Mouse (Mus musculus) induced T-regulatory cell, adult 2 months (primary cell): ENCODE data around the gene Sel1l.
A peak's percentile ranks its signal among the peaks of the same experiment; 100 is the strongest.

Source experiments
- DNase-seq: peaks from one replicate; pipeline ENCODE4 v3.0.0-alpha.2; 2012; ENCODE audit warnings: low read depth

Sel1l gene

GRCm38 (mm10) chr12:91818726-91819125 is 30.2 kb downstream of the Sel1l start:
- no peak for DNase-seq

GRCm38 (mm10) chr12:91815990-91816389 is 33.0 kb downstream of the Sel1l start:
- peak; percentile 76 for DNase-seq

- no peak for DNase-seq
Measured at GRCm38 (mm10) chr12:91815552-91815951, 33.4 kb downstream of the Sel1l start.

GRCm38 (mm10) chr12:91808911-91809310 is 40.0 kb downstream of the Sel1l start:
- no peak for DNase-seq

- DNase-seq = no peak
Measured at GRCm38 (mm10) chr12:91807761-91808160, 41.2 kb downstream of the Sel1l start.

- DNase-seq = no peak
Measured at GRCm38 (mm10) chr12:91807095-91807494, 41.9 kb downstream of the Sel1l start.

- DNase-seq = no peak
Measured at GRCm38 (mm10) chr12:91804262-91804661, 44.7 kb downstream of the Sel1l start.

GRCm38 (mm10) chr12:91803207-91803932 is 45.6 kb downstream of the Sel1l start:
- DNase-seq = peak; percentile 44

- peak; percentile 43 for DNase-seq
Measured at GRCm38 (mm10) chr12:91802586-91803206, 46.3 kb downstream of the Sel1l start.

GRCm38 (mm10) chr12:91800861-91801385 is 48.0 kb downstream of the Sel1l start:
- DNase-seq = no peak

- no peak for DNase-seq
Measured at GRCm38 (mm10) chr12:91799821-91800335, 49.1 kb downstream of the Sel1l start.

GRCm38 (mm10) chr12:91799379-91799773 is 49.6 kb downstream of the Sel1l start:
- DNase-seq = peak; percentile 82

- DNase-seq = peak; percentile 60
Measured at GRCm38 (mm10) chr12:91798720-91799378, 50.1 kb downstream of the Sel1l start.

GRCm38 (mm10) chr12:91796774-91797173 is 52.2 kb downstream of the Sel1l start:
- DNase-seq = no peak

- no peak for DNase-seq
Measured at GRCm38 (mm10) chr12:91793266-91793665, 55.7 kb downstream of the Sel1l start.

GRCm38 (mm10) chr12:91791822-91792221 is 57.1 kb downstream of the Sel1l start:
- no peak for DNase-seq

GRCm38 (mm10) chr12:91789801-91790200 is 59.2 kb downstream of the Sel1l start:
- DNase-seq = peak; percentile 77

- DNase-seq = peak; percentile 62
Measured at GRCm38 (mm10) chr12:91788446-91788845, 60.5 kb downstream of the Sel1l start.

GRCm38 (mm10) chr12:91787959-91788437 is 61.0 kb downstream of the Sel1l start, which contains the start of gene Ston2:
Ston2 (minus strand) TSS chr12:91788387.
- no peak for DNase-seq

- DNase-seq = no peak
Measured at GRCm38 (mm10) chr12:91786355-91786754, 62.6 kb downstream of the Sel1l start.

GRCm38 (mm10) chr12:91781432-91781831 is 67.5 kb downstream of the Sel1l start:
- no peak for DNase-seq

- no peak for DNase-seq
Measured at GRCm38 (mm10) chr12:91780531-91780930, 68.4 kb downstream of the Sel1l start.
